Mouse (Mus musculus): Measurements from ENCODE around the gene Nedd9.

Nedd9 gene

GRCm38 (mm10) chr13:41343887-41344266, 143.3 kb downstream of the Nedd9 start:
- in situ Hi-C loops (cut with MboI): no loop called here

DNA sequence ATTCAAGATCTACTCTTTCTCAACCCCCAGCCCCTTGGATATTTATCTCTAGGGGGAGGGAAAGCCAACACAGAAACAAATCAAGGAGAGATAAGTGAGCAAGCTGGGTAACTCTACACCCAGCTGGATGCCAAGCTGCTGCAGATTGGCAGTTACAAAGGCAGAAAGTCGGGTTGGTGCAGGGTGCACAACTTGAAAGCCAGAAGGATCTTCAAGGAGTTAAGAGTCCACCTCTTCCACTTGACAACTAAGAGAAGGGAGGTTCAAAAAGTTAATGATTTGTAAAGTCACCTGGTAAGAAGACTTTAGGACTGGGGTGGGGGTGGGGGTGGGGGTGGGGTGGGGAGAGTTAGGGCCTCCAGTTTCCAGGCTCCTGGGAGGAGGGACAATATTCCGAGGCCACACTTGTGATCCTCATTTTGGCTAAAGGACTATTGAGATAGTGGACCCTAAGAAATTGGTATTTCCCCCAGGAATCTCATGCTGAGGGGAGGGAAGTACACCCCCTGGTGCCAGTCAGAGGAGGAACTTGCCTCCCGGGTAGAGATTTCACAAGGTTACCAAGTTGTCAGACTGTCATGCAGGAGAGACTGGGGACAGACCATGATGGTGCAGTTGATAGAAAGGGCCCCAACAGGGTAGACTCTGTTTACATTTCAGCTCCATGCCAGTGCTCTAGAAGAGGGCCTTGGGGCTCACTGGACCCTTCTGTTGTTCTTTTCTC, 143.8 kb downstream of the Nedd9 start:
- in situ Hi-C loops (cut with MboI): no loop called here

- in situ Hi-C loops (cut with MboI): no loop called here
These were observed 145.7 kb downstream of the Nedd9 start for GRCm38 (mm10) chr13:41341422-41341821.

DNA sequence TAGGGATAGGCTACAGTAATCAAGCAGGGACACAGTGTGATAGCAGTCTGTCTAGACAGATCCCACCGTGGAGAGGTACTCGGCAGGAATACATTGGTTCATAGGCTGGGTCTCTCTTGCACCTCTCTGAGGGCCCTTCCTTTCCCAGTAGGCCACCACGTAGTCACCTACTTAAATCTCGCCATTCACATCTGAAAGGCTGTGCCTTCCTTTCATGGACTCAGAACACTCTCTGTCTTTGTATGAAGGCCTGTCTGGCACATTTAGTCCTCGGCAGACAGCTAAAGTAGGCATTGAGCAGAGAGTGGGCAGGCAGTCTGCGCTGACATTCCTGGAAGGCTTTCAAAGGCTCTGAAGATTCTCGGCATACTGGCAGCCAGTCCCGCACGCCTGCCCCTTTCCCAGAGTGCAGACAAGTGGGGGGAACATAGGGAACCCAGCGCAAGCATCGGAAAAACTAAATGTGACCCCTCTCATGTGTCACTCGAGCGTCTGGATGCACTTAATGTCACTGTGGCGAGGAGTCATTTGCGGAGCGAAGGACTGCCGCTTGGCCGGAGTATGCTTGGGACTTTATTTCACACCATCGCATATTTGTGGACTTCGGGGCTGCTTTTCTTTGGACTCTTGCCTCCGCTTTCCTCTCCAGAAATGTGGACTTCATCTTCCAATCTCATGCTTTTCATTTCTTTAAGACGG, 147.4 kb downstream of the Nedd9 start:
- in situ Hi-C loops (cut with MboI): no loop called here

DNA sequence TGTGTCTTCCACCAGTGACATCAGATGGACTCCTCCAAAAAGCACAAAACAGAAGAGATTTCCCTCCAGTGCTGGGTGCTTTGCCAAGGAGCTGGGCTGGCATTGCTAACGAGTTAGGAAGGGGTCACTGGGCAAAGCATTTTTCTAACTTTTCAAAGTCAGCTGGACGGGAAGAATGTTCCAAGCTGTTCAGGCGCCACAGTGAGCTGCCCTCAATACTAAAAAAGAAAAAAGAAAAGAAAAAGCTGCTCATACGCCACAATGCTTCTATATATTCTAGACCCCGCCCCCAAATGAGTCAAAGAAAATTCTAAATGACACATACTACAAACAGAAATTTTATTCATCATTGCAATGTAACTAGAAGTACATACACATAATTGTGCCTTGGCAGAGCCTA, 148.0 kb downstream of the Nedd9 start:
- in situ Hi-C loops (cut with MboI): no loop called here

DNA sequence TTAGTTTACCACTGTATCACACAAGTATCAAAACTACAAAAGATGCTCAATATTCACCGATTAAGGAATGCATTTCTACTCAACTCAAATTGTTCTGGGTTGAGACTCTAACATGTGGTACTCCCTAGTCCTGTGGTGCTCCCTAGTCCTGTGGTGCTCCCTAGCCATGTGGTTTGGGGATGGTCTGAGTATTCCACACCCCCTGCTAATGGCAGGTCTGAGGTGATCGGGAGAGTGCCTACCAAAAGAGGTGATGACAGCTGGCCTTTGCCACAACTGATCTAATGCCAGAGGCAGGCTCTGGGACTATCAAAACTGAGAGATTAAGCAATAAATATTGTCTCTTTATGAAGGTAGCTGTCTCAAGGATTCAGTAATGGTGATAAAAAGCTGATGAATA, 149.8 kb downstream of the Nedd9 start:
- in situ Hi-C loops (cut with MboI): no loop called here

DNA sequence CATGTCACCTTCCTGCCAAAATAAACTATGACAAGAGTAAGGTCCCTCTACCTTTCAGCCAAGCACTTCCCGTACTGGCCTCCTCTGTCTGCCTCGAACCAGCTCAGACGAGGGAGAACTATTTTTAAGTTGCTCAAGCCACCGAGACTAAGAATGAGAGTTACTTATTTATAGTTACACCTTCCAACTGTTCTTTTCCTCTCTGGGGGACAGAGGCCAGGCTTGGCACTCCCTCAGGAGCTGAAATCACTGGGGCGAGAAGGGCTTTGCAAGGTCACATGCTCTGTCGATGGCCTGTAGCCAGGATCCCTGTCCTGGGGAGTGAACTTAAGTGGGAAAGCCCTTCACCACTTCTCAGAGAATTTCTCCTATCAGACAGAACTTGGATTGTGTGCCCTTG, 150.9 kb downstream of the Nedd9 start:
- in situ Hi-C loops (cut with MboI): no loop called here

- in situ Hi-C loops (cut with MboI): no loop called here
These were observed 151.4 kb downstream of the Nedd9 start for GRCm38 (mm10) chr13:41335767-41336166.

DNA sequence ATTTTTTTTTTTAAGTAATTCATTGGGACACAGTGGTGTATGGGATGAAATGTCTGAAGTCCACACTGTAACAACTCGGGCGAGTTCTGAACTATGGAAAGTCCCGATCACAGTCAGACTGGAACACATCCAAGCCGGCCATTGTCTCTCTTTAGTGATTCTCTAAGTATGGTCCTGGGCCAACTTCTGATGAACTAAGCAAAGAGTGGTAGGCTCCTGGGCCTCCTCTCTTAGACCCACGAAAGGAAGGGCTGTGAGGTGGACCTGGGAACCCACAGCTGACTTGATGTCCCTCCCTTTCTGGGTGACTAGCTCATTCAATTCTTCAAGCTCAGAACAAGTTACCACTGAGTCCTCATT, 152.5 kb downstream of the Nedd9 start:
- in situ Hi-C loops (cut with MboI): no loop called here

- in situ Hi-C loops (cut with MboI): no loop called here
These were observed 153.1 kb downstream of the Nedd9 start for GRCm38 (mm10) chr13:41333889-41334640.

DNA sequence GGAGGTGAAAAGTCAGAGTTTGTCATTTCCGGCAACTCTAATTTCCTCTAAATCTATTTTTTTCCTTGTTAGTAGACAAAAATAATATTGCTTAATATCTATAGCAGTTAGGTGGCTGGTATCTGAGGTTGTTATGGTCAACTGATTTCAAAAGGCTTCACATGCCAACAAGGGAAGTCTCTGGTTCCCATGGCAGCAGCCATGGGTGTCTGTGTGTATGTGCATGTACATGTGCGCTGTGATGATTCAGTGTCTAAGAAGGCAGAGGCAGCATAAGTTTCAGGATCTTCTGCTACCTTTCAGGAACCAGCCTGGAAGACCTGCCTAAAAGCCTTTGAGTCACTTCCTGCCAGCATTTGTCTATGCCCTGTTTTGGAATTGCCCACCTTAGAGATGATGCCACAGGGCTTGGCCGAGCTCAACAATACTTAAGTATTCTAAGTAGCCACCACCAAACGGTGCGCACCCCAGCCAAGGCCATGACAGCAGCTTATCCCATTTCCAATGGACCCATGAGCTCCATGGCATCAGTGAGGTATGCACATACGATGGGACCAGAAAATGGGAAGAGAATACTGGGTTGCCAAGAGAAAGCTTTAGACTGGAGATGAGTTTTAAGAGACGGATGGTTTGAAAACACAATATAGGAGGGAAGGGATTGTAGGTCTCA, 155.4 kb downstream of the Nedd9 start:
- in situ Hi-C loops (cut with MboI): no loop called here

DNA sequence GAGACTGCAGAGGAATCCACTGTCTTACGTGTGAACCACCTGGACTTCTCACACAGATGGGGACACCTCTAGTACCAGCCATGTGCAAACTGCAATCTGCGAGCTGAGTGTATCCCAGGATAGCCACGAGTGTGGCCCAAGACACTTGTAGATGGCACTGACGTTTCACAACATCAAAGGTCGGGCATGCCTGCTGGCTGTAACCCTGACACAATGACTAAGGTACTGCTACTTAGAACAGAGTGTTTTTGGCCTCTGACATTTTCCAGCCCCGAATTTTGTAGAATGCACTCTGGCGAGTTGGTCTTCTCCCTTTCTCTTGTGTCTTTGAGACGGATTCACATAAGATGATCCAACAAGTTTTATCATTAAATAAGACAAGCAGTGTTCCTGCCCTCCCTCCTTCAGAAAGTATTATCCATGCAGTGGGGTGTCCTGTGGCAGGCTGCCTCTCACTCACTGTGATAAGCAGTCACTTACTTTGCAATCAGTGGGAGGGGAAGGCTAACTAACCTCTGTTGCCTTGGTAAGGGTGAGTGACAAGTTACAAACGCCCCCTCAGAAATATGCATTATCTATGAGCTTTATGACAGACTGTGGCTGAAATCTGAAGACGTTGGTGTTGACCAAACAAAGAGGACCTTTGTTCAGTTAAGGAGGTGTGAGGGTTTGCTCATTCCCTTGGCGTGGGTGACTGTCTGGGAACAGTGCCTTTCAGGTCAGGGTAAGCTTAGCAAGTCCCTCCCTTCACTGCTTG, 156.4 kb downstream of the Nedd9 start:
- in situ Hi-C loops (cut with MboI): no loop called here

- in situ Hi-C loops (cut with MboI): no loop called here
These were observed 157.1 kb downstream of the Nedd9 start for GRCm38 (mm10) chr13:41330051-41330450.

- in situ Hi-C loops (cut with MboI): no loop called here
These were observed 158.7 kb downstream of the Nedd9 start for GRCm38 (mm10) chr13:41328481-41328880.

GRCm38 (mm10) chr13:41327546-41327945, 159.6 kb downstream of the Nedd9 start:
- in situ Hi-C loops (cut with MboI): no loop called here

DNA sequence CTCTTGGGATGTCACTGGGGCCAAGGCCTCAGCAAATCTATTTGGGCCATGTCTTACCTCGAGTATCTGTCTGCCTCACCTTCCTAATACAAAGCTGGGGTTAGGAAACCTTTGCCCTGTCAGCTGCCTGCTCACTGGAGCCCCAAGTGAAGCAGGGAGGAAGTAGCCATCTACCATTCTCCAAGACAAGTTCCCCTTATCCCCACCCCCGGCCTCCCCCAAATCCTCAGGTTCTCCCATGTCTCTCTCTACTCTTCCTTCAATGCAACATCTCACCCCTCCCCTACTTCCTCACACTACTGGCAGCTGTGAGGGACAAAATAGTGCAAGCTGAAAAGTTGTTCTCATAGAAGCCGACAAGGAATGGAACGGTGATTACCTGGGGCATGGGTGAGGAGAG, 161.0 kb downstream of the Nedd9 start:
- in situ Hi-C loops (cut with MboI): no loop called here

DNA sequence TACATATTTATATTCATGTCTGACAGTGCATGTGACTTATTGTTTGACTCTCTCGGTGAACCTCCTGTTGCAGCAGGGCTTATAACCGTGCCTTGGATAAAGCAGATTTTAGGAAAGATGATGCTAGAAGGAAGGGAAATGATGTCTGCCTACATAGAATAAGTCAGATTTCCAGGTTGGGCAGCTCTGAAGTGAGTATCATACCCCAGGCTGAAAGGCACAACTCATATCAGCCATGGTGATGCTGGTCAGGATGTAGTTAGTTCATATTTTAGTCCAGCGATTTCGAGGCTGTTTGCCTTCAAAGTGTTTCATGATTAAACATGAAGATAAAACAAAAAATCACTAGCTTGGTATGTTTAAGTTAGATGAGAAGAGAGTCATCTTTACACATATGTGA, 161.8 kb downstream of the Nedd9 start:
- in situ Hi-C loops (cut with MboI): no loop called here

GRCm38 (mm10) chr13:41324631-41325030, 162.5 kb downstream of the Nedd9 start:
- in situ Hi-C loops (cut with MboI): no loop called here

DNA sequence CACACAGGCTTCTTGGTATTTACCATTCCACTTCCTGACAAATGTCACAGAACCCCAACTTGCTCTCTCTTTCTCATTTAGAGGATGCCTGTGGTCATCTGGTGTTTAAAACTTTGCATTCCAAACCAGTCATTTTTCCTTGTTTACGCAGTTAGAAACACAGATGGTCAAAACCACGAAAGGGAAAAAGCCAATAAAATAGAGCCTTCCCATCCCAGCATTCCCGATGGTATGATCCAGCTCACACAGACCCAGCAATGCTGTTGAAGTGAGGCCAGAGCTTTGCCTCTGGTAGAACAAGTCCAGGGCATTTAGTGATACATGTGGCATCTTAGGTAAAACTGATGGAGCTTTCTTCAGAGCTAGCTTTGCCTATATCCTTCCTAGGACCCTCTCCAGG, 165.7 kb downstream of the Nedd9 start:
- in situ Hi-C loops (cut with MboI): no loop called here

DNA sequence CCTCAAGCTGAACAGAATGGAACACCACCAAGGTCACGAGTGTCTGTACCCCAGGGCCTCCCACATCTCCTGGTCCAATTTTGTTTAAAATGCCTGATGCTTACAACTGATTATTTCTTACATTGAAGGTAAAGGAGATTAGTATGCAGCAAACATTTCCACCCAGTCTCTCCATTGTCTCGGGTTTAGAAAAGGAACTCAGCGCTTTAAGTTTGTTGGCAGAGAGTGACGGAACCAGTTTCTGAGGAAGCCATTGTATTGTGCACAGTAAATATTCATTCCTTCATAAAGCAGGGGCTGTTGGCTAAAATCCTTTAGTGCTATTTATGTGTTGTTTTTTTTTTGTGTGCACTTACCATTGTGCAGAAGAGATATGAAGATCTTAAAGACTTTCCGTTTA, 166.4 kb downstream of the Nedd9 start:
- in situ Hi-C loops (cut with MboI): no loop called here

- in situ Hi-C loops (cut with MboI): no loop called here
These were observed 184.4 kb downstream of the Nedd9 start for GRCm38 (mm10) chr13:41302716-41303115.

- in situ Hi-C loops (cut with MboI): no loop called here
These were observed 187.1 kb downstream of the Nedd9 start for GRCm38 (mm10) chr13:41300037-41300436.

Measured in mature B cell (primary cell).